Mouse (Mus musculus): ENCODE results near the gene Prpf6.
A peak's percentile ranks its signal among the peaks of the same experiment; 100 is the strongest.

Prpf6 gene

DNA sequence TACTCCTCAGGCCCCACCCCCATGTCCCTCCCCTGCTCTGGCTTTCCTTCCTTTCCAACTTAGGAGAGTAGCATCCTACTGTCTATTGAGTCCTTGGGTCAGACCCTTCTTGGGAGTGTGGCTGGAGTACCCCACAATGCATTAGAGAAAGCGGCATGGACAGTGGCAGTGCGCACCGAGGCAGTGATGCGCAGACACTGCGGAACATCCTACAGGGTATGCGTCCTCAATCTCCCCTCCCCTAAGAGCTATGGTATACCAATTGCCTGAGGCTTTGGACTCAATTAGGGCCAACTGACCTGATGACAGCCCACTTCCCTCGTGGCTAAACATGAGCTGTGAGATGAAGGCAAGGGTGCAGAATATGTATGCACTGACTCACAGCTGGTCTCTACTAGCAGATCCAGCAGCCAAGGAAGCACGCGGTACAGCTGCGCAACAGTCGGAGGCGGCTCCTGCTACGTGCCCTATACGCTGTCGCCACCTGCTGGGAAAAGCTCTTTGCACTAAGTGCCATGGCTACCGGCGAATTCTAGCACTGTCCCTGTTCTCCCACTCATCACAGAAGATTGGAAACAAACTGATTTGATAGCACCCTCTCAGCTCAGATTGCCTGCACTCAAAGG lies 67.4 kb downstream of the Prpf6 start:
- peak; percentile 58 for DNase-seq (ENCODE audit: low spot score)

DNA sequence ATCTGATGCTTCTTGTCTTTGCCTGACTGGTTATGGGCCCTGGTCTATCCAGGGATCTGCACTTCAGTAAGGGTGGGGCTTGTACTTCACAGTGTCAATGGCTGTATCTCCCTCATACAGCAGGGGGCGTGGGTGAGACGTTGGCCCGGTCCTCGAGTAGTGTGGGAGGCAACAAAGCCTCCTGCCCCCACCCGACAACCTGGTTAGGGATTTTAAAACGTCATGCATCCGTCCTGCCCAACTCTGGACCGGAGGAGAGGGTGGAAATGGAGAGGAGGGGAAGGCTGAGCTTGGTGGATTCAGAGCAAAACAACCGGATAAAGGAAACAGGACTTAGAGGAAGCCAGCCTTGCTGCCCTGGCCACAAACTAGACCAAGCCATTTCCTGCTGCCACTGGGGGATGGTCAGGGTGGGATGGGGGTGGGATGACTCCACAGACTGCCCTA lies 68.0 kb downstream of the Prpf6 start:
- DNase-seq (ENCODE audit: low spot score) = peak; percentile 65

DNA sequence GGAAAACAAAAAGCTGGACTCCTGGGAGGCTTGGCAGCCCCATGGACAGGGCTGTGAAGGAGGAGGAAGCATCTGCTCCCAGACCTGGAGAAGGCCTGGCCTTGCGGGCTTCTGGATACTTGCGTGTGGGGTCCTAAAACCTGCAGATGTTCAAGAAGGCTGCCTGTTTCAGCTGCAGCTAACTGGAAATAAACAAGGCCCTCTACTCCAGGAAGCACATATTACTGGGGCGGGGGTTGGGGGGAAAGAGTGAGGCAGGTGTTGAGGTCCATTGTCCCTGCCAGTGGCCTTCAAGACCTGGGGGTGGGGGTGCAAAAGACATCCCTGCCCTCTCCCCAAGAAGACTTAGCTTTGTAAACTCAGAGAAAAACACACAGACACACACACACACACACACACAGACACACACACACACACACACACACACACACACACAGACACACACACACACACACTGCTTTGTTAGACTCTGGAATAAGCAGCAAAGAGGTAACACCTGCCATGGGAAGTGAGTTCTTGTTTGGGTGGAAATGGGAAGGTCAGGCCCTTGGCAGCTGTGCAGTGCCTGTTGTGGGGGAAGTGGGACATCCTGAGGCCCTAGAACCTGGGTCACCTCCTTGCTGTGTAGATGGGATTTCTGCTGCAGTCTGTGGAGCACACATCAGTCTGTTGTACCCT lies 71.1 kb downstream of the Prpf6 start:
- no peak for DNase-seq (ENCODE audit: low spot score)

DNA sequence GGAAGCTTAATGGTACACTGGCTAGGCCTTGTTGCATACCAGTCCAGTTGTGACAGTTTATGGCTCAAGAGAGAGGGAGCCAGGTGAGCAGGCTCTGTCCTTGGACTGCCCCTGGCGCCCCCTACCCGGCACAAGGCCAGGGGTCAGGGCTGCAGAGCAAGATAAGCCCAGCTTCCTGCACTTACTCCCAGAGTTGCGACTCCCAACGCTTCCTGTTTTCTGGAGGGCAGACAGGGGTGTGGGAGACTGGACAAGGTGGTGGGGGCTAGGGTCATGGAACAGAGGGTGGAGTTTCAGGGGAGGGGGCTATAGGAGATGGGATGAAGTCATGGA lies 71.6 kb downstream of the Prpf6 start:
- DNase-seq (ENCODE audit: low spot score) = no peak

DNA sequence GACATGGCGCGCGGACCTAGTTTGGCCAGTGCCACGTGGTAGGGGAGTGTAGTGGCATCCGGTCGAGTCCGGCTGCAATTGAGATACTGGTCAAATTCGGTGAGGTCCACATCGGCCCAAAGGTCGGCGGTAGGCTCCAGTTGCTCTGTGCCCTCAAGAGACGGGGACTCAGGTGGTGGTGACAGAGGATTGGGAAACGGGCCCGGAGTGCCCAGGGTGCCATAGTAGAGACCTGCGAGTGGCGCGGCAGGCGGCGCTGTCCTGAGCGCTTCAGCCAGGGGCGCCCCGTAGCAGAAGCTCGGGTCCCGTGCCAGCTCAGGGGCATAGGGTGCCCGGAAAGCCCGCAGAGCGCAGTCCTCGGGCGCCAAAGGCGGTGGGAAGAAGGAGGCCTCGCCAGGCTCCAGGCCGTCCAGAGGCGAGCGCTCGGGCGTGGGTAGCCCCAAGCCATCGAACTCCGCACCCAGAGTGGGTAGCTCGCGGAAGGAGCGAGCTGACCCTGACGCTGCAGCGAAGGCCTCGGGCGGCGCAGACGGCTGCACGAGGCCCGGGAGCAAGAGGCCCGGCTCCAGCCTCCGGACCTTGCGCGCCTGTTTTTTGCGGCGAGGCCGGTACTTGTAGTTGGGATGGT lies 78.7 kb downstream of the Prpf6 start:
- DNase-seq (ENCODE audit: low spot score) = no peak

DNA sequence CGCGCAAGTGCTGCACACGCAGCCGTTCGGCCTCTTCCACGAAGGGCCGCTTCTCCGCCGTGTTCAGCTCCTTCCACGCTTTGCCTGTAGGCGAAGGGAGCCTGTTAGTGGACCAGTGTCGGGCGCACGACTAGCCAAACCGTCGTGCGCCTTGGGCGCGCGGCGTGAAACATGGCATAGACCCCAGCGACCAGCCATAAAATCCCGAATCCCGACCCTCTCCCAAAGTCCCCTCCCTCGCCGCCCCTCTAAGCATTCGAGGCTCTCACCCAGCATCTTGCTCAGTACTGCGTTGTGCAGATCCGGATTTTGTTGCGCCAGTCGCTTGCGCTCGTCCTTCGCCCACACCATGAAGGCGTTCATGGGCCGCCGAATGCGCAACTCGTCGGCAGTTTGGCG lies 79.2 kb downstream of the Prpf6 start:
- DNase-seq (ENCODE audit: low spot score) = no peak

DNA sequence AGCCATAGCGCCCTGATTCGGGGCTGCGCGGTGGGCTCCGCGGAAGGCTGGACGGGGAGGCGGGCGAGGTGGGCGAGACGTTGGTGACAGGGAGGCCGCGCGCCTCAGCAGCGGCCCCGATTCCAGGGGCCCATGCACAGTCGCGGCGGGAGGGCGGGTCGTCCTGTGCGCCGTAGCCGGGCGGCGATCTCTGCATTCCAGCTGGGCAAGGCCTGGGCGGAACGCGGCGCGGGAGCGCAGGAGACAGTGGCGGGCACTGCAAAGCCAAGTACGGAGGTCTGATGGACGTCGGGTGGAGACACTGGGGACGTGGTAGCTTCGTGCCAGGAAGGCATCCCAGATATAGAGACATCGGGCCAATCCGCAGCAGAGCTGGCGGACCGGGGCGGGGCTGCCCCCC lies 79.7 kb downstream of the Prpf6 start, which contains the start of gene Sox18:
TSS of gene Sox18 (minus strand) at position 315 of the 400 bp plus-strand sequence.
- DNase-seq (ENCODE audit: low spot score) = no peak

DNA sequence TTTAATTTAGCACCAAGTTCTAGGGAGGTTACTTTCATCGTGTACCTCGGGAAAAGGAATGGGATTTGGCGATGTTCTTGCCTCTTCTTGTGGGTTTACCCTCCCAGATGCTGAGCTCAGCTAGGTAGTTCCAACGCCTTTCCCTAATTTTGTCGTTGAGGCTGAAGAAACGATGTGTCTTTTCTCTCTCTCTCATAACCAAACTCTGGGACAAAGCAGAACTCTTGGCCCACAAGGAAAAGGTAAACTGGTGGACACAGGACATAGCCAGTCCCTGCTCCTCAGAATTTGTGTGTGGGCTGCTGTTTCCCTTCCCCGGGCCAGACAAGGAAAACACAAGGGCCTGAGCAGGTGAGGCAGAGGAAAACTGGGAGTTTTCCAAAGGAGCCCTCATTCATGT lies 80.3 kb downstream of the Prpf6 start:
- DNase-seq (ENCODE audit: low spot score) = no peak

DNA sequence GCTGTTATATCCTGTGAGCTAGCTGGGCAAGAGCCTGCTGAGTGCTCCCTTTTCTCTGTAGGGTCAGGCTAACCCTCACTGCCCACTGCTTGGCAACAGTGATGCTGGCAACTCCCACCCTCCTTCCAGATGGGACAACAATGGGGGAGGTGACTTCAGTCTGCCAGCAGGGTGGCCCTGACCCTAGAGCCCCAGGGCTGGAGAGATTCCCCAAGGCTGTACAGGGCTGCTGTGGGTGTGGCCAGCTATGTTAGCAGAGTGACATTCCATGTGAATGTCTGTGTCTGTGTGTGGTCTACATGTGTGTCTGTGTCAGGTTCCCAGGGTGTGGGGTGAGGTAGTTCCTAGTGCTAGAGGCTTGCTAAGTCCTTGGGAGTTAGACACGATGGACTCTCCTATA lies 81.8 kb downstream of the Prpf6 start:
- DNase-seq (ENCODE audit: low spot score) = peak; percentile 72

DNA sequence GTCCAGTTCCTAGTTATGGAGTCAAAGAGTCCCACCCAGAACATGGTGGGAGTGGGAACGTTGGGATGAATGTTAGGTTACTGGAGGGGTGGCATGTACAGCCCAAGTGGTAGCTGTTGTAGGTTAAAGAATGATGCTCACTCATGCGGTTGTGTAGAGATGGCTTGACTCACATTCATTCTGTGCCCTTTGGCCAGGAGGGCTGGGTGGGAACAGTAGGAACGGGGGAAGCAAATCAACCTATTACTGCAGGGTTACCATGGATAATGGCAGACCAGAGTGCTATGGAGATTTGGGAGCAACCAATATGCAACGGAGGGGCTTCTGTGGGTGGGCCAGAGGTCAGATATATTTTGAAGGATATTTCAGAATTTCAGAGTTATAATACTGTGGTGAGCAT lies 83.3 kb downstream of the Prpf6 start:
- no peak for DNase-seq (ENCODE audit: low spot score)

DNA sequence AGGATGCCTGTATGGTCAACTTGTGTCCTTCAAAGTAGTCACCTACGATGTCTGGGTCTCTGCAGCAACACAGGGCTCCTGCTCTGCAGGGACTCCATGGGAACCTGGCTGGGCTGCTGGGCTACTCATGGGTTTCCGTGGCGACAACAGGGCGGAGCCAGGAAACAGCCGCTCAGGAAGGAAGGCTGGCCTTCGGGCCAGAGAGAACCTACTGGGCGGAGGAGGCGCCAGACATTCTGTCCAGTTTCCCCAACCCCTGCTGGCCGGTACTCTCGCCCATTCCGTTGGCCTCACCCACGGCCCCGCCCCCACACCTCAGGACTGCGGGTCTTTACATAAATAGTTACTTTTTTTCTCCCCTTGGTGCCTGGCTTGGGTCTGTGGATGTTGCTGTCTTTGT lies 83.8 kb downstream of the Prpf6 start:
- peak; percentile 80 for DNase-seq (ENCODE audit: low spot score)

DNA sequence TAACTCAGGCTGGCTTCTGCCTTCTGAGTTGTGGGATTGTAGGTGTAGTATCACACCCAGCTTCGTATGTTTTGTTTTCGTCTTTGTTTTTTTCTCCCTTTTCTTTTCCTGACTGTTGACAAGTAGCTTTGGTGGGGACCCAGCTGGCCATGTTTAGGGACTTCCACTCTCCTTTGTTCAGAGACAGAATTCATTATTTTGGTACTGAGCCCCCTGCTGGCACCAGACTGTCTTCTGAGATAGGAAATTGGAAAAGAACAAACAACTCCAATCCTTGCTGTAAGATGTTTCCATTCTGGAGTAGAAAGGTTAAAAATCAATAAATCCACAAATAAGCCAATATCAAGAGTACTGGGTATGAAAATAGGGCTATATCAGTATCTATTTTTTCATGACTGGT lies 84.8 kb downstream of the Prpf6 start:
- DNase-seq (ENCODE audit: low spot score) = no peak

DNA sequence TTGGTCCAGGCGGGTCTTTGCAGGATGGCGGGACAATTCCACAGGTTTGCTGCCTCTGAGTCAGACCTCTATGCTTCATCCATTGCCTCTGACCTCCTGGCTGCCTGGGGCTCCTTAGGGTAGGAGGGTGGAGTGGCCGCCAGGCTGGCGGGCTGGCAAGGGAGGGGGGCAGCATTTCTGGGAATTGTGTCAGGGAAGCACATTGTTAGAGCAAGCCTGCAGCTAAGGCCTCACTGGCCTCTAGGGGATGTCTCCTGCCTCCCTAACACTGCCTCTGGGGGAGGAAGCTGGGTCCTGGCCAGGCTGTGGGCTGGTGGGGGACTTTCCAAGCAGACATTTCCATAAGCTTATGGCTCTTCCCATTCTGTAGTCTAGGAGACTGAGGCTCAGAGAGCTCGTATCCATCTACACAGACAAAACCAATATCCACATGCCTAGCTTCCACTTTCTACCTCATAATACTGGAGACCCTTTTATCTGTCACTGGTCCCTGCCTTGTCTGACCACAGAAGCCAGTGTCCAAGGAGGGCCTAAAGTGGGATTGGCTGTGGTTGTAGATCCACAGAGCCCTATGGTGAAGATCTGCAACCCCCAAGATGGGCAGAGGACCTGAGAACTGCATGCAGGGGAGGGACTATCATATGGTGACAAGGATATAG lies 85.6 kb downstream of the Prpf6 start:
- no peak for DNase-seq (ENCODE audit: low spot score)

DNA sequence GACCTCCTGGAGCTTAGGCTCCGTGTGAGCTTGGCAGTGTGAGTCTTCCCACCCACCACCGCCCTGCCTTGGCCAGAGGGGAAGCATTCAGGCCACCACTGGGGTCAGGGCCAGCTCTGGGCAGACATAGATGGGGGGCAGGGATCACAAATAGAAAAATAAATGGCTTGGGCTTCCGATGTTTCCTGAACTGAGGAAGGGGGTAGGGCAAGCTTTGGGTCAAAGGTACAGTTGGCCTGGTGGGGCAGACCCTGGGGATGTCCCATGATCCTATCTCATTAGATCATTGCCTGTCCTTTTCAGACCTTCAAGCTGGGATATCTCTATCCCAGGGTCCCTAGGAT lies 86.1 kb downstream of the Prpf6 start:
- DNase-seq (ENCODE audit: low spot score) = no peak

DNA sequence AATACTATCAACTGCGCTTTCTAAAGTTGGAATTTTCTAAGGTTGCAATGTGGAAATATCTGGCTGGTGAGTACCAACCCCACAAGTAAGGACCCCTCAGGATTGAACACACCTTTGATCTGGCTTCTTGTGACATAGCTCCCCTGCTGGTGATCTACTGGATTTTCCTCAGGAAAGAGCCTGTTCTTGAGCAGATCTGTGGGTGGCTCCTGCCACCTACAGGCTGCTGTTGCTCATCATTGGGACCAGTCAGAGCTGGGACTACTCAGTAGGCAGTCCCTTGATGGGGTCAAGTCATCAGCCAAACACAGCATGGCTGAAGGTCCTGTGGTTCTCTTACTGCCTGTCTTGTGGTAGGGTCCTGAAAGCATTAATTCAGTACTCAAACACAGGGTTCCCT lies 87.1 kb downstream of the Prpf6 start:
- peak; percentile 67 for DNase-seq (ENCODE audit: low spot score)

DNA sequence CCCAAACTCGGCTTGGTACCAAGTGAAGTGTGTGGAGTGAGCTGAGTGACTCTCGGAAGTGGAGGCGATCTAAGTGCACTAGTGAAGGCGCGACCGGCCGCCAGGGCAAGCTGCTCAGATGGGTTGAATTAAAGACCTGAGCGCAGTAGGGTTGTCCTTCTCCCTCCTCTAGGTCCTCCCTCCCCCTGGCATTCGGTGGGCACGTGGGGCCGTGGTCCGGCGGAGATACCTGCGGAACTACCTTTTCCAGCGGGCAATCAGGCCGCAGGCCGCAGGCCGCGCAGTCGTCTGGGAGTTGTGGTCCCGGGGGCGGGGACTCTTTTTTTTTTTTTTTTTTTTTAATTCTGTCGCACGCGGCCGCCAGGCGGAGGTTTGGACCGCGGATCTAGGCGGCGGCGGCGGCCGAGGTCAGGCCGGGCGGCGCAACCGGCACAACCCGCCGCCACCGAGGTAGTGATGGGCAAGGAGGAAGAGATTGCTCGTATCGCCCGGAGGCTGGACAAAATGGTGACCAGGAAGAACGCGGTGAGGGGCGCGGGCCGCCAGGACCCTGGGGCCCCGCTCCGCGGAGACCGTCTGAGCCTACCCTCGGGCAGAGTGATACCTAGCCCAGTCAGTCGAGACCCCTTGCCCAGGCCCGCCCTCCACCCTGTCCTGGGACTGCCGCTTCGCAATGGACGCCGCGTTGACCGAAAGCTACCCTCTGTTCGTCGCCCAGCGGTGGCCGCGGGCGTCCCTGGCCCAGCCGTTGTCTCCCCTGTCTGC lies 88.5 kb downstream of the Prpf6 start, which contains the start of gene Tcea2:
TSS of gene Tcea2 (plus strand) at position 360 of the 765 bp plus-strand sequence.
- DNase-seq (ENCODE audit: low spot score) = peak; percentile 86

DNA sequence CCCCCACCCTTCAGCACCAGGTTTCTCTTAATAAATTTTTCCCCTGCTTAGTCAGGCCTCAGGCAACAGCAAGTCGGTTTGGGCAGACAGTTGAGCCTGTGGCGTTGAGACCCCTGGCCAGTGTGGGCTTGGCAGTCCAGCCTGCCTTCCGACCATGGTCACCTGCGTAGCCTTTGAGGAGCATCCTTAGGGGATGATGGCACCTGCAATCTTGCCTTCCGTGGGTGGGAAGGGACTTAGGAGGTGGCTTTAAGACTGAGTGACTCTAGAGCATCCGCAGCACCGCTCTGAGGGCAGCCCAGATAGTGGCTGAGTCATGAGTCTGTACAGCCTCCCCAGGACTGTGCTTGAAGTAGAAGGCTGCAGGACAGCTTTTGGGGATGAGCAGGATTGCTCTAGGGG lies 89.0 kb downstream of the Prpf6 start:
- DNase-seq (ENCODE audit: low spot score) = no peak

DNA sequence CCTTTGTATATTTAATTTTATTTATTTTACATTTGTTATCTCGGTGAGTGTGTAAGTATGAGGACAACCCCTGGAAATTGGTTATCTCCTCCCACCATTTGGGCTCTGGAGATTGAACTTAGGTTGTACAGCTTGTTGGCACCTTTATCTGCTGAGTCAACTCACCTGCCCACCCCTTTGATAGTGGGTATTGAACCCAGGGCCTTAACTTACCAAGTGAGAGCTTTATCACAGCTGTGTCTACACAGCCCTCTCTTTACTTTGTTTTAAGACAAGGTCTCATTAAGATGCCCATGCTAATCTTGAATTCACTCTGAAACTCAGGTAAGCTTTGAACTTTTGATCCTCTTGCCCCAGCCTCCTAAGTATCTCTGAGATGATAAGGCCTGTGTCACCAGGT lies 90.3 kb downstream of the Prpf6 start:
- DNase-seq (ENCODE audit: low spot score) = no peak

DNA sequence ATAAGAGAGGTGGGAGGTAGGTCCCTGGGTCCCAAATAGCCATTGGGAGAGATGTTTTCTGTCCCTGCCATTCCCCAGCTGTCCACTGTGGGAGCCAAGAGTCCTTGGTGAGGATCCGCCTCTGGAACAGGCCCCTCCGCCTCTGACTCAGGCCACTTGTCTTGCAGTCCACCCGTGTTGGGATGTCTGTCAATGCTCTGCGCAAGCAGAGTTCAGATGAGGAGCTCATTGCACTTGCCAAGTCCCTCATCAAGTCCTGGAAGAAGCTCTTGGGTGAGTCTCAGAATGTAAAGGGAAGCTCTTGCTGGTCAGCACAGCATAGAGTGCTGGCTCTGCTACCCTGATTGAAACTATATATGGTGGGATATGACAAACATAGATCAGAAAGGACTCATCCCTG lies 91.7 kb downstream of the Prpf6 start:
- DNase-seq (ENCODE audit: low spot score) = no peak

DNA sequence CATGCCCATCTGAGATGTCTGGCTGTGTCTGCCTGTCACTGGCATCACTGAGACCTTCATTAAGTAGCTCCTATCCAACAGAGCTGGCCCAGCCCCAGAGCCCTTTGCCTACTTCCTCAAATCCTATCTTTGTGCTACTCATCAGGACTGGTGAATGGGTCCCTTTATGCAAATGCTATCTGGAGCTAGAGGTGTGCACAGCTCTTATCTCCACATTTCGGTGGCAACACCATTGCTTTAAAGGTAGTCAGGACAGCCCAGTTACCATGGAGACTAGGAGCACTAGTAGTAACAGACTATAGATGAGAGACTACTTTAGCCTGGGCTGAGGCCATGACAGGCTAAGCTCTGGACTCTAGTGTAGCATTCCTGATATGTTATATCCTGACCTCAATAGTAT lies 93.0 kb downstream of the Prpf6 start:
- no peak for DNase-seq (ENCODE audit: low spot score)

DNA sequence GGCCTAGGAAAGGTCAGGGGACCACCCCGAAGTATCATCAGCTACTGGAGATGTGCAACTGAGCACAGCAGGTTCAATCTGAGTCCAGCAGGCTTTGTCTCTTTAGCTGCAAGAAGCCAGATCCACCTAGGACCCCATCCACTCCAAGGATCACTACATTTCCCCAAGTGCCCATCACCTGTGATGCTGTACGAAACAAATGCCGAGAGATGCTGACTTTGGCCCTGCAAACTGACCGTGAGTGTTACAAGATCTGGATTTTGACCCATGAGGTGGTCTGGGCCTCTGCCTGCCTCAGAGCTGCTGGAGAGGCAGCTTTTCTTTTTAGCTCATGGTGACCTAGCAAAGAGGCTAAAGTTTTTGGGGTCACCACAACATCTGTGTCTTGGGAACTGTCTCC lies 94.0 kb downstream of the Prpf6 start:
- no peak for DNase-seq (ENCODE audit: low spot score)

DNA sequence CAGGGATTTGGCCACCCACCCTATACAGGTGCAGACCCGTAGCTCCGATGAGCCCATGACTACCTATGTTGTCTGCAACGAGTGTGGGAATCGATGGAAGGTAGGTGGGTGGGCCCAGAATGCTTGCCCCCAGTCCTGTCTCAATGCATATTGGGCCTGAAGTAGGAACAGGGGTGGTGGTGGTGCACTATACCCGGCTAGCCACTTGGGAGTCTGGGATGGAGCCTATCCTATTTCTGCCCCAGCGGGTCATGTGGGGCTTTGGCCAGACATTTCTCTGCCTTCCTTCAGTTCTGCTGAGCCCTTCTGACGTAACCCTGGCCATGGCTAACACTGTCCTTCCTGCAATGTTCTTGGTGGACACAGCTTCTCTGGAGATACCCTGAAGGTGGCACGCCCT lies 95.9 kb downstream of the Prpf6 start:
- no peak for DNase-seq (ENCODE audit: low spot score)
